Mouse (Mus musculus): Measurements from ENCODE around the gene Mrpl12. TPM values are rescaled to one million over a fixed set of nuclear protein-coding genes. Genes with fewer than 3 reads are reported as not detected.
A peak's percentile ranks its signal among the peaks of the same experiment; 100 is the strongest.

The Mrpl12 gene
- polyA plus RNA-seq, 1 experiment from 2014 or later = 104 TPM

- no peak for ATAC-seq (ENCODE audit: low FRiP score)
- WGBS = 81% methylated on average over 4 of the region's 4 CpGs
- peaks cover 33% of the 10 kb centered on the region for H3K36me3 ChIP-seq
- no peak overlapping the region for H3K27ac ChIP-seq
- no peak overlapping the region for H3K4me3 ChIP-seq
- H3K9me3 ChIP-seq (replicated peaks) = no peaks in the 10 kb centered on the region
- H3K4me2 ChIP-seq (replicated peaks) = no peak overlapping the region
- H3K4me1 ChIP-seq = peaks cover 46% of the 10 kb centered on the region
- H3K27me3 ChIP-seq = no peaks in the 10 kb centered on the region
- no peak overlapping the region for H3K9ac ChIP-seq
Measured at GRCm38 (mm10) chr11:120488516-120488915, 4.1 kb downstream of the Mrpl12 start.

- Histone ChIP-seq H3K9me3 (replicated peaks) (no peaks in the 10 kb centered on the region), H3K4me1 (peaks cover 44% of the 10 kb centered on the region), H3K4me3 (no peak overlapping the region), H3K27me3 (no peaks in the 10 kb centered on the region), H3K27ac (no peak overlapping the region), H3K4me2 (replicated peaks) (no peak overlapping the region), H3K9ac (no peak overlapping the region), H3K36me3 (peaks cover 29% of the 10 kb centered on the region)
- WGBS = 63% methylated on average over 4 of the region's 4 CpGs
- ATAC-seq (ENCODE audit: low FRiP score) = no peak
Measured at GRCm38 (mm10) chr11:120489054-120489761, 4.8 kb downstream of the Mrpl12 start.

- 0 out of 2 replicates have a peak overlapping the region, but pooled peaks have one; percentile 81 for H3K27ac ChIP-seq
- H3K9ac ChIP-seq = no peak overlapping the region
- H3K9me3 ChIP-seq (replicated peaks) = no peaks in the 10 kb centered on the region
- H3K27me3 ChIP-seq = no peaks in the 10 kb centered on the region
- WGBS = 33% methylated on average over 4 of the region's 4 CpGs
- H3K36me3 ChIP-seq = peaks cover 42% of the 10 kb centered on the region
- H3K4me1 ChIP-seq = peaks cover 39% of the 10 kb centered on the region
- no peak overlapping the region for H3K4me3 ChIP-seq
- peak overlapping the region; percentile 86 for H3K4me2 ChIP-seq (replicated peaks)
- no peak for ATAC-seq (ENCODE audit: low FRiP score)
Measured at GRCm38 (mm10) chr11:120490291-120491046, 6.1 kb downstream of the Mrpl12 start.

DNA sequence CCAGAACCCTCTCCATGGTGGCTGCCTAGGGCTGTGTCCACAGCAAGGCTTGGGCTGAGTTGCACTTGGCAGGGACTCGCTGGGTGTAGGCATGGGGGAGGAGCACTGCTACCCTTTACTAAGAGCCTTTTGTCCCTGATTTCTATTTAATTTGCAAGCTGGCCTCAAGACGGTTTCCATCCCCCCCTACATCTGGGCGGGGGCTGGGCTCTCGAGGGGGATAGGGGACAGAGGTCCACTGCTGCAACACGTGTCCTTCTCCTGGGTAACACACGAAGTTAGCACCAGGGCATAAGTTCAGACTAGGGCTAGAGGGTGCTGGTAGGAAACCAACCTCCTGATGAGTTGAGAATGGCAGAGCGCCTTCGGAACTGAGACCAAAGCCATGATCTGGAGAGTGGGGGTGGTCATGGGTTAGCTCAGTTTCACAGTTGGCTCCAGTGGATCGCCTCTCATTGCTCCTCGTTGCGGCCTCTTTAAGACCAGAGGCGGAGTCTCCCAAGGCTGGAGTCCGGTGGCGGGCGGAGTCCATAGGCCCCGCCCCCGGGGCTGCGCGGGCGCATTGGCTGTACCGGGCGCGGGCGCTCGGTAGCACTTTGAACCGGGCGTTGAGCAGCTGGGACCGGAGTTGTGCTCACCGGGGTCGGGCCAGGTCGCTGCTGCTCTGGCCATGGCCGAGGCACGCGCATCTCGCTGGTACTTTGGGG lies 7.1 kb downstream of the Mrpl12 start, which contains the start of gene Slc25a10:
Gene Slc25a10 (plus strand): TSS at position 524 of the 707 bp plus-strand sequence.
- H3K36me3 ChIP-seq = peaks cover 48% of the 10 kb centered on the region
- peak within 1 kb of the TSS; percentile 81 for H3K27ac ChIP-seq
- WGBS = under 1% methylated on average over 32 of the region's 35 CpGs
- no peaks in the 10 kb centered on the region for H3K27me3 ChIP-seq
- peak within 1 kb of the TSS; percentile 80 for H3K4me3 ChIP-seq
- H3K9ac ChIP-seq = peak within 1 kb of the TSS; percentile 82
- peaks cover 34% of the 10 kb centered on the region for H3K4me1 ChIP-seq
- H3K4me2 ChIP-seq (replicated peaks) = peak within 1 kb of the TSS; percentile 86
- no peaks in the 10 kb centered on the region for H3K9me3 ChIP-seq (replicated peaks)
- ATAC-seq (ENCODE audit: low FRiP score) = peak; percentile 87

DNA sequence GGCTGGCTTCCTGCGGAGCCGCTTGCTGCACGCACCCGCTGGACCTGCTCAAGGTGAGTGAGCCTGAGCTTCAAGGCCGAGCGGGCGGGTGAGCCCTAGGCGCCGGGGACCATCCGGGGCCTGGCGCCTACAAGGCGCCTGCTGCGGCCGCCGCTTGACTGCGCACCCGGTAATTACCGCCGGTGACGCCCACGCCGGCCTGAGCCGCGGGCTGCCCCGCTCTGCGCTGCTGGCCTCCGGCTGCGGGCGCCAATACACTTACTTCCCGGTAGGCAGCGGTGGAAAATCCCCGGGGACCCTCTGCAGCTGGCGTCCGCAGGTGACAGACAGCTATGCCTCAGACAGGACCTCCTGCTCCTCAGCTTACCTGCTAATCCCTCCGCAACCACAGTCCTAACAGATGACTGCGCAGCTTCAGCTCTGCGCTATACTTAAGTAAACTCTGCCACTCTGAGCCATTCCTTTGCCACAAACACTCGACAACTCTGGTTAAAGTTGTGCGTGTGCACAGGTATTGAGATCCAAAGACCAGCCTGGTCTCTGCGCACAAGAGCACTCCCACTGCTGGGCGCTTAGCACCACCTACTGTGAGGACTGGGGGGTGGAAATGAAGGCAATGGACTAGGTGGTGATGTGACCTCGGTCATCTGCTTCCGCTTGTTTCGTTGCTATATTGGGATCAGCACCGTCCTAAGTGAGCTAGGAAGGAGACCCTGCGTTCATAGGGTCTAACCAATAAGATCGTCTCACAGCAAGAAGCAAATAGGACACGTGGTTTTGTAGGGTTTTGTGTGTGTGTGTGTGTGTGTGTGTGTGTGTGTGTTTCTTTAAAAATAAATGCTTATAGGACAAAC lies 7.8 kb downstream of the Mrpl12 start:
- ATAC-seq (ENCODE audit: low FRiP score) = peak; percentile 10
- peaks cover 49% of the 10 kb centered on the region for H3K36me3 ChIP-seq
- peak overlapping the region; percentile 86 for H3K4me2 ChIP-seq (replicated peaks)
- no peaks in the 10 kb centered on the region for H3K27me3 ChIP-seq
- peak overlapping the region; percentile 80 for H3K4me3 ChIP-seq
- peak overlapping the region; percentile 81 for H3K27ac ChIP-seq
- H3K9ac ChIP-seq = peak overlapping the region; percentile 82
- H3K9me3 ChIP-seq (replicated peaks) = no peaks in the 10 kb centered on the region
- H3K4me1 ChIP-seq = peaks cover 34% of the 10 kb centered on the region
- 1% methylated on average over 48 of the region's 48 CpGs for WGBS

DNA sequence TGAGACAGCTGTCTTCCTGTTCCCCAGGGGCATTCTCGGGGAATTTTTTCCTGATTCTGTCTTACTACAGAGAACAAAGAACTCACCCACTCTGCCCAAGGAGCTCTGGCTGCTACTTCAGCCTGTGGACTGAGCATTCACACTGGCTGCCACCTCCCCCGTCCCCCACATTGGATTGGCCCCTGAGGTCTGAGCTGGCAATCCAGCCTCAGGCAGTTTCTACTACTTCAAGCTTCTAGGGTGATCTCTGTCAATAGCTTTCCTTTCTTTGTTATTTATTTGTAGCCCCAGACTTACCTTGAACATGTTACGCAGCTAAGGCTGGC lies 8.4 kb downstream of the Mrpl12 start:
- no peak for ATAC-seq (ENCODE audit: low FRiP score)
- Histone ChIP-seq H3K36me3 (peaks cover 49% of the 10 kb centered on the region), H3K27me3 (no peaks in the 10 kb centered on the region), H3K9me3 (replicated peaks) (no peaks in the 10 kb centered on the region), H3K4me1 (peaks cover 34% of the 10 kb centered on the region), H3K4me3 (peak overlapping the region; percentile 80), H3K9ac (peak overlapping the region; percentile 82), H3K27ac (peak overlapping the region; percentile 81), H3K4me2 (replicated peaks) (peak overlapping the region; percentile 86)
- 32% methylated on average over 3 of the region's 3 CpGs for WGBS

DNA sequence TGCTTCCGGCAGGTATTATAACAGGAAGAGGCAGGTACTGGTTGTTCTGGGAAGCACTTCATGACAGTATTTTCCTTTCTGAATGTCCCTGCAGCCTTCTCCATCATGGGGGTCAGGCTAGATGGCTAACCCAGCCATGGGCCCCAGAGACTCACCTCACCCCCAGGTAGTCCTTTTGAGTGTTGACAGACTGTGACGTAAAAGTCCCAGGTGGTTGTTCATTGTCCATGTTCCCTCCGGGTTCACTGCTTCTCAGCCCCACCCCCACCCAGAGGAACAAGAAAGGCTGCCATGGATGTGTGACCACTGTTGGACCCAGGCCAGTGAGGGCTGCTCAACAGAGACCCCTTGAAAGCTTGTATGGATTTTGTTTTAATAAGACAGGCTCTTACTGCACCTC lies 8.9 kb downstream of the Mrpl12 start:
- WGBS = 57% methylated on average over 3 of the region's 3 CpGs
- H3K4me2 ChIP-seq (replicated peaks) = peak overlapping the region; percentile 86
- peaks cover 34% of the 10 kb centered on the region for H3K4me1 ChIP-seq
- H3K27ac ChIP-seq = peak overlapping the region; percentile 81
- peak overlapping the region; percentile 80 for H3K4me3 ChIP-seq
- H3K27me3 ChIP-seq = no peaks in the 10 kb centered on the region
- H3K36me3 ChIP-seq = peaks cover 49% of the 10 kb centered on the region
- no peaks in the 10 kb centered on the region for H3K9me3 ChIP-seq (replicated peaks)
- H3K9ac ChIP-seq = peak overlapping the region; percentile 82
- no peak for ATAC-seq (ENCODE audit: low FRiP score)

- peaks cover 34% of the 10 kb centered on the region for H3K4me1 ChIP-seq
- H3K27ac ChIP-seq = no peak overlapping the region
- H3K4me3 ChIP-seq = no peak overlapping the region
- ATAC-seq (ENCODE audit: low FRiP score) = no peak
- no peak overlapping the region for H3K9ac ChIP-seq
- no peaks in the 10 kb centered on the region for H3K27me3 ChIP-seq
- 83% methylated on average over 3 of the region's 3 CpGs for WGBS
- no peaks in the 10 kb centered on the region for H3K9me3 ChIP-seq (replicated peaks)
- H3K36me3 ChIP-seq = peaks cover 49% of the 10 kb centered on the region
- peak overlapping the region; percentile 86; the same call in 1 of the 2 replicates for H3K4me2 ChIP-seq (replicated peaks)
Measured at GRCm38 (mm10) chr11:120493911-120494310, 9.5 kb downstream of the Mrpl12 start.

DNA sequence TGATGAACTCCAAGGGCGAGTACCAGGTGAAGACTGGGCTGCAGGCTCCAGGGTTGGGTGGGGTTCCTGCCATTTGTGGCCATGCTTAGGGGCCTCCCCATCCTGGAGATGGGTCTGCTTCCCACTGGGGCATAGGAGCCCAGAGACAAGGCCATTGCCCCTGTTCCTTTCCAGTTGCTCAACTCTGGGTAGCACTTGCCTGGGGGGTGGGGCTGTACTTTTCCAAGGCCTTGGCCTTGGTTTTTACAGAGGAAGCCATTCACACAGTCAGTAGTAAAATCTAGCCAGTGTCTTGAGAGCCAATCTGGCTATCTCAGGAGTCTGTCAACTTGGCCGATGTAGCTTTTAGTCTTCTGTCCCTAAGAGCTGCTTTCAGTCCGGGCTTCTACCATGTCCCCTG lies 13.0 kb downstream of the Mrpl12 start:
- no peak overlapping the region for H3K9ac ChIP-seq
- H3K4me3 ChIP-seq = no peak overlapping the region
- no peaks in the 10 kb centered on the region for H3K27me3 ChIP-seq
- H3K4me1 ChIP-seq = peaks cover 15% of the 10 kb centered on the region
- WGBS = 92% methylated on average over 3 of the region's 3 CpGs
- peaks cover 53% of the 10 kb centered on the region for H3K36me3 ChIP-seq
- H3K9me3 ChIP-seq (replicated peaks) = no peaks in the 10 kb centered on the region
- no peak overlapping the region for H3K27ac ChIP-seq
- no peak overlapping the region for H3K4me2 ChIP-seq (replicated peaks)
- no peak for ATAC-seq (ENCODE audit: low FRiP score)

GRCm38 (mm10) chr11:120498226-120498625 lies 13.8 kb downstream of the Mrpl12 start:
- no peak overlapping the region for H3K4me2 ChIP-seq (replicated peaks)

DNA sequence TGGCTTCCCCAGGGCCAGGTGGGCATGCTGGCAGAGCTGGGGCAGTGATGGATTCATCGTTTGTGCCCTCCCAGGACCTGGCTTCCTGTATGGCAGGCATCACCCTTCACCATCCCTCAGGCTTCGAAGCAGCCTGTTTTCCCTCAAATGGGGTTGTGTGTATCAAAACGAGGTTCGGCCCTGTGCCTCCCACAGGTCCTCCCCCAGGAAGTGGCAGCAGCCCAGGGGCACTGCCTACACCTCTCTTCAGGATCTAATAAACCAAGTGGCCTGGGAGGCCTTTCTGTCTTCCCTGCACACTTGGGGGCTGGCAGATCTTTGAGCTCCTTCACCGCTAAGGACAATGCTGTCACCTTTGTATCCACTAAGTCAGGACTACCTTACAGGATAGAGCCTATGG lies 14.5 kb downstream of the Mrpl12 start:
- Histone ChIP-seq H3K9ac (peak overlapping the region; percentile 23; the same call in 1 of the 2 replicates), H3K4me1 (peaks cover under 1% of the 10 kb centered on the region), H3K27me3 (no peaks in the 10 kb centered on the region), H3K9me3 (replicated peaks) (no peaks in the 10 kb centered on the region), H3K36me3 (peaks cover 53% of the 10 kb centered on the region), H3K4me3 (no peak overlapping the region), H3K27ac (no peak overlapping the region), H3K4me2 (replicated peaks) (no peak overlapping the region)
- no peak for ATAC-seq (ENCODE audit: low FRiP score)
- WGBS = 87% methylated on average over 5 of the region's 5 CpGs

More at GRCm38 (mm10) chr11:120498226-120498625, 13.8 kb downstream of the Mrpl12 start:
- H3K9me3 ChIP-seq (replicated peaks) = no peaks in the 10 kb centered on the region
- peaks cover 53% of the 10 kb centered on the region for H3K36me3 ChIP-seq
- no peak overlapping the region for H3K4me3 ChIP-seq
- ATAC-seq (ENCODE audit: low FRiP score) = no peak
- H3K4me1 ChIP-seq = peaks cover 7% of the 10 kb centered on the region
- no peaks in the 10 kb centered on the region for H3K27me3 ChIP-seq
- WGBS = 95% methylated on average over 12 of the region's 12 CpGs
- no peak overlapping the region for H3K9ac ChIP-seq
- H3K27ac ChIP-seq = no peak overlapping the region

Measured in hindbrain, embryonic 12.5 days (tissue).